Mouse (Mus musculus) limb, embryonic 12.5 days (tissue): ENCODE results near the gene Nmt1. TPM values are rescaled to one million over a fixed set of nuclear protein-coding genes. Genes with fewer than 3 reads are reported as not detected.
A peak's percentile ranks its signal among the peaks of the same experiment; 100 is the strongest.

Experiments
- ATAC-seq: fragments of 200-750 bp; cut with Nextera tagmentation; 2 replicates; pipeline ENCODE4 v1.8.0; 2017; ENCODE audit warnings: low read depth, moderate TSS enrichment; ENCODE audit not compliant: insufficient number of reproducible peaks, insufficient read depth, low FRiP score, low TSS enrichment
- H3K27ac ChIP-seq: fragments of 300-500 bp; sonication (generic); 2 replicates; pipeline ENCODE4 v1.5.1; 2016; ENCODE audit warnings: mild to moderate bottlenecking, moderate library complexity
- H3K27me3 ChIP-seq: fragments of 300-500 bp; sonication (generic); 2 replicates; pipeline ENCODE4 v1.6.1; 2016; ENCODE audit warnings: mild to moderate bottlenecking, moderate library complexity
- H3K36me3 ChIP-seq: fragments of 300-500 bp; sonication (generic); 2 replicates; pipeline ENCODE4 v1.6.1; 2016; ENCODE audit warnings: mild to moderate bottlenecking, moderate library complexity
- H3K4me1 ChIP-seq: fragments of 300-500 bp; sonication (generic); replicated peaks from 2 replicates; pipeline ENCODE4 v1.6.1; 2016
- H3K4me2 ChIP-seq: fragments of 300-500 bp; sonication (generic); 2 replicates; pipeline ENCODE4 v1.6.1; 2016; ENCODE audit warnings: mild to moderate bottlenecking, moderate library complexity
- H3K4me3 ChIP-seq: fragments of 300-500 bp; sonication (generic); replicated peaks from 2 replicates; pipeline ENCODE4 v1.5.1; 2016; ENCODE audit warnings: mild to moderate bottlenecking
- H3K9ac ChIP-seq: fragments of 300-500 bp; sonication (generic); replicated peaks from 2 replicates; pipeline ENCODE4 v1.6.1; 2016; ENCODE audit warnings: mild to moderate bottlenecking, moderate library complexity
- H3K9me3 ChIP-seq: fragments of 300-500 bp; sonication (generic); 2 replicates; pipeline ENCODE4 v1.6.1; 2016; ENCODE audit warnings: mild to moderate bottlenecking, moderate library complexity
- WGBS: fragments of 180-500 bp; shearing (Covaris S2); methylation state at CpG from one replicate; pipeline ENCODE4 v1.1.7; 2016; 5-methylcytosine and 5-hydroxymethylcytosine counted together
- polyA plus RNA-seq: library from polyadenylated mRNA; unstranded; fragments of >200 nt; fragmentation: Nextera tagmentation; extraction: Ambion mirVana; gene quantifications from 2 replicates; pipeline ENCODE4 v1.2.1, GENCODE M21; 2016

Gene Nmt1
- polyA plus RNA-seq, result 53.6 and 53.7 TPM in 2 replicates

DNA sequence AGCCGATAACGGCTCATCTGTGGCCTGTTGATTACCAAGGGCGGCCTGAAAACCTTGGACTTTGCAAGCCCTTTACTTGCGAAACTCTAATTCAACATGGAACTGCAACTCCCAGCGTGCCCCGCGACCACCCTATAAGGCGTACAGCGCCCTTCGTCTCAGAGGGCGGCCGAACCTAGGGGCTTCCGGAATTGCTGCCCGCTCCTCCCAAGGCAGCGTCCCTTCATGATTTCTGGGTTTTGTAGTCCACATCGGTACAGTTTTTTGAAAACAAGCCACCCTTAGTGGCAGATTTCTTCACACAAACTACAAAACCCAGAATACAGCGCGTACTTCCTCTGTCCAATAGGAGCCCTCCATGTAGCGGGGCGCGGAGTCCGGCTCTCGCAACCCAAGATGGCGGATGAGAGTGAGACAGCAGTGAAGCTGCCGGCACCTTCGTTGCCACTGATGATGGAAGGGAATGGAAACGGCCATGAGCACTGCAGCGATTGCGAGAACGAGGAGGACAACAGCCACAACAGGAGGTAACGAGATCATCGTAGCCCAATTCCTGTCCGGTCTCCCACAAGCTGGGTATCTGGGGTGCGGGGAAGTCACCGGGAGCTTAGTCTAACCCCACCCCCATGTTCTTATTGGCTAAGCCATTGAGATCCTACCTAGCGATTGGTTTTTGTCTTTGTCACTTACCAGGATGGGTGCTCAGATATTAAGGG, at the start of gene Nmt1, which contains the start of gene Dcakd:
Gene Nmt1, plus strand, starts transcription at position 15 of the 716 bp plus-strand sequence.
Gene Dcakd, minus strand, starts transcription at position 158 of the 716 bp plus-strand sequence.
- peaks cover 15% of the 10 kb centered on the region for H3K4me1 ChIP-seq
- peaks cover 31% of the 10 kb centered on the region for H3K36me3 ChIP-seq
- H3K27ac ChIP-seq, result peak within 1 kb of the TSS; percentile 80
- peak within 1 kb of the TSS; percentile 64 for H3K4me2 ChIP-seq
- no peaks in the 10 kb centered on the region for H3K27me3 ChIP-seq
- peak within 1 kb of the TSS; percentile 67 for H3K4me3 ChIP-seq
- H3K9ac ChIP-seq, result peak within 1 kb of the TSS; percentile 68
- under 1% methylated on average over 36 of the region's 36 CpGs for WGBS
- no peaks in the 10 kb centered on the region for H3K9me3 ChIP-seq
- ATAC-seq, result peak; percentile 99

- no peaks in the 10 kb centered on the region for H3K36me3 ChIP-seq
- no peaks in the 10 kb centered on the region for H3K9me3 ChIP-seq
- no peak overlapping the region for H3K27ac ChIP-seq
- ATAC-seq, result no peak
- peaks cover 4% of the 10 kb centered on the region; the same call in 1 of the 2 replicates for H3K4me1 ChIP-seq
- 62% methylated on average over 10 of the region's 10 CpGs for WGBS
- no peak overlapping the region for H3K4me2 ChIP-seq
- H3K27me3 ChIP-seq, result peaks cover 3% of the 10 kb centered on the region; the same call in 1 of the 2 replicates
- no peak overlapping the region for H3K9ac ChIP-seq
- H3K4me3 ChIP-seq, result no peak overlapping the region
These were observed 46.7 kb upstream of the Nmt1 start for GRCm38 (mm10) chr11:102981151-102981890.

DNA sequence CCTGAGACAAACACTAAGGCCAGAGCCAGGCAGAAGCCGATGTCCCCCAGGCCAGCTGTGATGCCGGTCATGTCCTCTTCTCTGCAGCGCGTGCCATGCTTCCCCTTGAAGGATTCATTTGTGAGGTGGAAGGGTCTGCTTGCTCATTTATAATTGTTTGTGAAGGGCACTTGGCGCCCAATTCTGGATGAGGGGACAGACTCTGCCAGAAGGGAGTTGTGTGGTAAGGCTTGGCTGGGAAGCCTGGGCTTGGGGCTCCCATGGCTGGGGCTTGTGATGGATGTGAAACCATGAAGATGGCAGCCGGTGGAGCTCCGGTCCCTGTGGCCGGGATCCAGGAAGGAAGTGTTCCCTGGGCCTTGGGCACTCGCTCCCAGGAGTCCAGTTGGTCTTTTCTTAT, 43.9 kb upstream of the Nmt1 start:
- H3K27me3 ChIP-seq, result peaks cover 20% of the 10 kb centered on the region
- 91% methylated on average over 9 of the region's 9 CpGs for WGBS
- no peak overlapping the region for H3K4me2 ChIP-seq
- 0 out of 2 replicates have a peak, but pooled peaks cover 4% of the 10 kb centered on the region for H3K4me1 ChIP-seq
- no peak overlapping the region for H3K9ac ChIP-seq
- H3K9me3 ChIP-seq, result no peaks in the 10 kb centered on the region
- H3K27ac ChIP-seq, result no peak overlapping the region
- H3K4me3 ChIP-seq, result no peak overlapping the region
- no peak for ATAC-seq
- H3K36me3 ChIP-seq, result no peaks in the 10 kb centered on the region

- no peaks in the 10 kb centered on the region for H3K9me3 ChIP-seq
- H3K9ac ChIP-seq, result no peak overlapping the region
- H3K27me3 ChIP-seq, result peaks cover 25% of the 10 kb centered on the region
- peaks cover 6% of the 10 kb centered on the region for H3K4me1 ChIP-seq
- no peak for ATAC-seq
- no peak overlapping the region for H3K27ac ChIP-seq
- WGBS, result 58% methylated on average over 4 of the region's 4 CpGs
- H3K36me3 ChIP-seq, result no peaks in the 10 kb centered on the region
- no peak overlapping the region for H3K4me3 ChIP-seq
- no peak overlapping the region for H3K4me2 ChIP-seq
These were observed 43.4 kb upstream of the Nmt1 start for GRCm38 (mm10) chr11:102984615-102985014.

DNA sequence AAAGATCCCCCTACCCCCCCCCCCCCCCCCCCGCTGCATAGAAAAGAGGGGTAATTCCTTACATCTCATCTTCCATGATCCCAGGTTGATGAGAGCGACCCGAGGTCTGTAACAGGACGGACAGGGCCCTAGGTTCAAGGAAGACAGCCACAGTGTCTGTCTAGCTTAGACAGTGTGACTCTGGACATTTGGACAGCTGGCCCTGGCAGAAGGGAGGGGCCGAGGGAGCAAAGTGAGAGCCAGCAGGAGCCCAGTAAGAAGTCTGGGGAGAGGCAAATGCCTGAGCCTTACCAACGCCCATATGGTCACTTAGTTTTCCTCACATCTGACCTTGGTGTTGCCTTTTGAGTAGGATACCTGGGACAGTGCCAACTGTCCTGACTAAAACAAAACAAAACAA, 42.8 kb upstream of the Nmt1 start:
- no peak for ATAC-seq
- Histone ChIP-seq H3K27ac (no peak overlapping the region), H3K36me3 (no peaks in the 10 kb centered on the region), H3K4me2 (no peak overlapping the region), H3K27me3 (peaks cover 31% of the 10 kb centered on the region), H3K4me1 (peaks cover 12% of the 10 kb centered on the region), H3K9ac (no peak overlapping the region), H3K9me3 (no peaks in the 10 kb centered on the region), H3K4me3 (no peak overlapping the region)
- WGBS, result 54% methylated on average over 6 of the region's 6 CpGs

DNA sequence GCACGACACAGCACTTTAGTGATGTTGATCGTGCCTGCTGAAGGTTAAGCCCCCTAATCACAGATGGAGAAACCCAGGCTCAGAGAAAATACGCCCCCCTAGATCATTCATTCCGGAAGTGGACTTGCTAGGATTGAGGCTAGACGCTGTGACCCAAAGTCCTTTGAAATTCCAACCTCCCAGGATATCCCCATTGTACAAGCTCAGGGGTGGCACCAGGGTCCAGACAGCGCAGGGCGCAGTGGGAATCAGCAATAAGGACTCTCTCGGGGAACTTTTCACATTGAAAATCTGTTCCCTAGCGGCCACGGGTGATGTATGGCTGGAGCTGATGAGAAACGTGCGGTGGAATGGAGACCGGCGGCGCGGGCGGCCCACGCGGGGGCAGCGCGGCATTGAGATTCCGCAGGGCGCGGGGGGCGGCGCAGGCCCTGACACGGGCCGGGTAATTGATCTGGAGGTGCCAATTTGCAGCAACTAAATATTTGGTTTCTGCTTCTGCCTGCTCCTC, 38.3 kb upstream of the Nmt1 start:
- 5% methylated on average over 28 of the region's 28 CpGs for WGBS
- peaks cover 24% of the 10 kb centered on the region for H3K4me1 ChIP-seq

GRCm38 (mm10) chr11:102990152-102990663, 37.8 kb upstream of the Nmt1 start:
- WGBS, result 2% methylated on average over 29 of the region's 29 CpGs
- peak overlapping the region; percentile 43 for H3K4me3 ChIP-seq
- H3K9ac ChIP-seq, result peak overlapping the region; percentile 50
- peaks cover 24% of the 10 kb centered on the region for H3K4me1 ChIP-seq
- H3K9me3 ChIP-seq, result no peaks in the 10 kb centered on the region
- no peak for ATAC-seq
- peaks cover 18% of the 10 kb centered on the region for H3K36me3 ChIP-seq
- peaks cover 55% of the 10 kb centered on the region for H3K27me3 ChIP-seq
- H3K4me2 ChIP-seq, result peak overlapping the region; percentile 75
- H3K27ac ChIP-seq, result no peak overlapping the region

More for the DNA sequence above, 38.3 kb upstream of the Nmt1 start:
- Histone ChIP-seq H3K9ac (peak overlapping the region; percentile 50), H3K9me3 (no peaks in the 10 kb centered on the region), H3K36me3 (peaks cover 13% of the 10 kb centered on the region), H3K4me2 (peak overlapping the region; percentile 75), H3K27ac (no peak overlapping the region), H3K27me3 (peaks cover 55% of the 10 kb centered on the region), H3K4me3 (peak overlapping the region; percentile 43)
- ATAC-seq, result no peak

- Histone ChIP-seq H3K27me3 (peaks cover 52% of the 10 kb centered on the region), H3K4me1 (peaks cover 20% of the 10 kb centered on the region), H3K36me3 (peaks cover 33% of the 10 kb centered on the region), H3K4me2 (peak overlapping the region; percentile 53), H3K27ac (no peak overlapping the region), H3K9ac (peak overlapping the region; percentile 50), H3K9me3 (no peaks in the 10 kb centered on the region), H3K4me3 (peak overlapping the region; percentile 25)
- 2% methylated on average over 16 of the region's 16 CpGs for WGBS
- ATAC-seq, result no peak
These were observed 36.3 kb upstream of the Nmt1 start for GRCm38 (mm10) chr11:102991681-102992080.

GRCm38 (mm10) chr11:102992940-102993339, 35.0 kb upstream of the Nmt1 start:
- H3K36me3 ChIP-seq, result peaks cover 45% of the 10 kb centered on the region
- ATAC-seq, result no peak
- no peak overlapping the region for H3K9ac ChIP-seq
- peaks cover 20% of the 10 kb centered on the region for H3K4me1 ChIP-seq
- H3K27ac ChIP-seq, result no peak overlapping the region
- 2% methylated on average over 5 of the region's 5 CpGs for WGBS
- no peak overlapping the region for H3K4me3 ChIP-seq
- H3K27me3 ChIP-seq, result peaks cover 45% of the 10 kb centered on the region
- H3K4me2 ChIP-seq, result no peak overlapping the region
- H3K9me3 ChIP-seq, result no peaks in the 10 kb centered on the region

- H3K27me3 ChIP-seq, result peaks cover 41% of the 10 kb centered on the region
- no peak overlapping the region for H3K4me3 ChIP-seq
- 52% methylated on average over 17 of the region's 17 CpGs for WGBS
- H3K9ac ChIP-seq, result no peak overlapping the region
- no peak overlapping the region for H3K27ac ChIP-seq
- peaks cover 51% of the 10 kb centered on the region for H3K36me3 ChIP-seq
- peak; percentile 26; the same call in 1 of the 2 replicates for ATAC-seq
- no peak overlapping the region for H3K4me2 ChIP-seq
- H3K9me3 ChIP-seq, result no peaks in the 10 kb centered on the region
- peaks cover 20% of the 10 kb centered on the region for H3K4me1 ChIP-seq
These were observed 34.5 kb upstream of the Nmt1 start for GRCm38 (mm10) chr11:102993420-102994029.

GRCm38 (mm10) chr11:102994952-102995351, 33.0 kb upstream of the Nmt1 start:
- Histone ChIP-seq H3K4me1 (peaks cover 15% of the 10 kb centered on the region), H3K9me3 (no peaks in the 10 kb centered on the region), H3K36me3 (peaks cover 66% of the 10 kb centered on the region), H3K27ac (no peak overlapping the region), H3K4me3 (no peak overlapping the region), H3K9ac (no peak overlapping the region), H3K4me2 (no peak overlapping the region), H3K27me3 (peaks cover 27% of the 10 kb centered on the region)
- WGBS, result 92% methylated on average over 18 of the region's 18 CpGs
- ATAC-seq, result no peak
